In genomic region chr3:154673326-154673725, GRCm38 (mm10) we compare ENCODE assay signal across 22 mouse cellular contexts. TPM values are rescaled to one million over a fixed set of nuclear protein-coding genes. Genes with fewer than 3 reads are reported as not detected.
DNase-seq lines count a peak whose midpoint lies in the region; ATAC-seq and TF ChIP-seq lines count a peak whose summit lies in the region.
"Had no signal": no experiment of that assay in that cellular context is flagged by ENCODE, and none has a peak within 500 bp of the region (broad histone marks: within the 10 kb centered on the region; RNA-seq: fewer than 3 reads in every experiment).

No protein-coding gene starts in this region.

- no peak for TF ChIP-seq EP300 in CH12.LX (IDR thresholded peaks at IDR 0.05; ENCODE audit: low read length)
- TF ChIP-seq EP300 in heart, adult 2 months (IDR thresholded peaks at IDR 0.05; ENCODE audit: insufficient read depth, low read depth, low read length): no peak

- intact Hi-C loops in heart, adult 2 months (cut with DNase I): no loop called here

- H3K4me3 ChIP-seq in forebrain, embryonic 12.5 days (replicated peaks): no peak overlapping the region
- no peak overlapping the region for H3K4me3 ChIP-seq in forebrain, embryonic 10.5 days
- no peak overlapping the region for H3K4me3 ChIP-seq in midbrain, embryonic 12.5 days
- H3K4me3 ChIP-seq in midbrain, embryonic 16.5 days (ENCODE audit: low read depth, low read length): no peak overlapping the region
- no peak overlapping the region for H3K4me3 ChIP-seq in CH12.LX (replicated peaks in 1 of 3; ENCODE audit: low read depth in 2 of 3, low read length in 2 of 3, poor library complexity in 1 of 3)
- H3K4me3 ChIP-seq in forebrain, embryonic 14.5 days (ENCODE audit: low read depth, low read length): no peak overlapping the region
- H3K4me3 ChIP-seq in heart, adult 2 months: no peak overlapping the region
- H3K4me3 ChIP-seq: heart, embryonic 13.5 days; limb, embryonic 13.5 days; liver, embryonic 13.5 days; stomach, embryonic 15.5 days had no signal

- H3K36me3 ChIP-seq in forebrain, embryonic 12.5 days (replicated peaks): no peaks in the 10 kb centered on the region
- H3K36me3 ChIP-seq in forebrain, embryonic 10.5 days (replicated peaks): no peaks in the 10 kb centered on the region
- H3K36me3 ChIP-seq in midbrain, embryonic 12.5 days: no peaks in the 10 kb centered on the region
- no peaks in the 10 kb centered on the region for H3K36me3 ChIP-seq in midbrain, embryonic 16.5 days (ENCODE audit: control insufficient read depth, insufficient read depth, low read length)
- H3K36me3 ChIP-seq in CH12.LX (replicated peaks in 1 of 2; ENCODE audit: control insufficient read depth in 1 of 2, insufficient read depth in 1 of 2, low read length in 1 of 2): no peaks in the 10 kb centered on the region
- no peaks in the 10 kb centered on the region for H3K36me3 ChIP-seq in forebrain, embryonic 14.5 days (ENCODE audit: control insufficient read depth, insufficient read depth, low read length)
- no peaks in the 10 kb centered on the region for H3K36me3 ChIP-seq in heart, adult 2 months (ENCODE audit: control insufficient read depth, insufficient read depth, low read length)
- H3K36me3 ChIP-seq: heart, embryonic 13.5 days; limb, embryonic 13.5 days; liver, embryonic 13.5 days; stomach, embryonic 15.5 days had no signal

- no peak overlapping the region for H3K9ac ChIP-seq in forebrain, embryonic 12.5 days
- H3K9ac ChIP-seq in midbrain, embryonic 12.5 days (replicated peaks): no peak overlapping the region
- no peak overlapping the region for H3K9ac ChIP-seq in midbrain, embryonic 16.5 days (ENCODE audit: low read depth, low read length)
- no peak overlapping the region for H3K9ac ChIP-seq in CH12.LX (ENCODE audit: insufficient read depth, low read depth)
- no peak overlapping the region for H3K9ac ChIP-seq in forebrain, embryonic 14.5 days (ENCODE audit: low read length)
- H3K9ac ChIP-seq in heart, adult 2 months (ENCODE audit: low read depth, low read length): no peak overlapping the region
- H3K9ac ChIP-seq: heart, embryonic 13.5 days; limb, embryonic 13.5 days; liver, embryonic 13.5 days; lung, embryonic 14.5 days; stomach, embryonic 15.5 days had no signal

- no peak overlapping the region for H3K4me2 ChIP-seq in forebrain, embryonic 12.5 days
- no peak overlapping the region for H3K4me2 ChIP-seq in midbrain, embryonic 12.5 days (replicated peaks)
- no peak overlapping the region for H3K4me2 ChIP-seq in midbrain, embryonic 16.5 days (ENCODE audit: low read length)
- H3K4me2 ChIP-seq in CH12.LX (ENCODE audit: insufficient read depth, low read depth, poor library complexity, severe bottlenecking): no peak overlapping the region
- no peak overlapping the region for H3K4me2 ChIP-seq in forebrain, embryonic 14.5 days (ENCODE audit: low read length)
- H3K4me2 ChIP-seq: heart, embryonic 13.5 days; limb, embryonic 13.5 days; liver, embryonic 13.5 days; lung, embryonic 14.5 days; stomach, embryonic 15.5 days had no signal

- WGBS in forebrain, embryonic 12.5 days: 57% methylated on average over 8 of the region's 8 CpGs
- WGBS in forebrain, embryonic 10.5 days: 60% methylated on average over 8 of the region's 8 CpGs
- WGBS in midbrain, embryonic 12.5 days: 54% methylated on average over 8 of the region's 8 CpGs
- WGBS in midbrain, embryonic 16.5 days: 59% methylated on average over 8 of the region's 8 CpGs
- 61% methylated on average over 8 of the region's 8 CpGs for WGBS in forebrain, embryonic 14.5 days
- 62% methylated on average over 8 of the region's 8 CpGs for WGBS in heart, adult 2 months

- DNase-seq in forebrain, embryonic 10.5 days (ENCODE audit: extremely low spot score, low spot score): no peak
- peak; percentile 59 for DNase-seq in CH12.LX (ENCODE audit: extremely low read depth)
- DNase-seq in forebrain, embryonic 14.5 days (ENCODE audit: low spot score): no peak
- no peak for DNase-seq in spleen, postnatal 10 days (ENCODE audit: low spot score in 2 of 2)
- no peak for DNase-seq in heart, adult 2 months
- DNase-seq: adrenal gland, adult 8-10 months; cerebellum, postnatal 14 days; heart, postnatal 36 days; kidney, adult 11 months; liver, embryonic 13.5 days; lung, embryonic 14.5 days; lung, postnatal 36 days; right cerebral cortex, postnatal 25 days; thymus, adult 2 months had no signal

- dilution Hi-C loops in CH12.LX (cut with MboI; ENCODE audit: extremely low pct_ligation_motif_present, extremely low pct_unique_long_range_greater_than_20kb, low sequenced_read_pairs): no loop called here

- ATAC-seq in forebrain, embryonic 12.5 days (ENCODE audit: low FRiP score): peak; percentile 65; the same call in 1 of the 2 replicates
- peak; percentile 53; the same call in 1 of the 2 replicates for ATAC-seq in midbrain, embryonic 12.5 days (ENCODE audit: low FRiP score, low read depth)
- no peak for ATAC-seq in midbrain, embryonic 16.5 days
- peak; percentile 59; the same call in 1 of the 2 replicates for ATAC-seq in forebrain, embryonic 14.5 days
- ATAC-seq: hindbrain, embryonic 16.5 days had no signal

- H3K79me2 ChIP-seq in CH12.LX (replicated peaks; ENCODE audit: control insufficient read depth, extremely low read depth, insufficient read depth, poor library complexity, severe bottlenecking): no peaks in the 10 kb centered on the region
- H3K79me2 ChIP-seq in heart, adult 2 months (replicated peaks; ENCODE audit: control insufficient read depth, insufficient read depth, low read length): no peaks in the 10 kb centered on the region

- H3K27me3 ChIP-seq in forebrain, embryonic 12.5 days: no peaks in the 10 kb centered on the region
- no peaks in the 10 kb centered on the region for H3K27me3 ChIP-seq in forebrain, embryonic 10.5 days (ENCODE audit: poor library complexity, severe bottlenecking)
- H3K27me3 ChIP-seq in midbrain, embryonic 12.5 days: no peaks in the 10 kb centered on the region
- no peaks in the 10 kb centered on the region for H3K27me3 ChIP-seq in midbrain, embryonic 16.5 days (ENCODE audit: control insufficient read depth, insufficient read depth, low read depth, low read length)
- H3K27me3 ChIP-seq in CH12.LX (replicated peaks): peaks cover 2% of the 10 kb centered on the region
- no peaks in the 10 kb centered on the region for H3K27me3 ChIP-seq in forebrain, embryonic 14.5 days (replicated peaks; ENCODE audit: control insufficient read depth, insufficient read depth, low read length)
- H3K27me3 ChIP-seq in heart, adult 2 months (ENCODE audit: control insufficient read depth, insufficient read depth, low read length): no peaks in the 10 kb centered on the region
- H3K27me3 ChIP-seq: limb, embryonic 13.5 days; liver, embryonic 13.5 days; stomach, embryonic 15.5 days had no signal

- H3K9me3 ChIP-seq in forebrain, embryonic 12.5 days: no peaks in the 10 kb centered on the region
- no peaks in the 10 kb centered on the region for H3K9me3 ChIP-seq in forebrain, embryonic 10.5 days
- H3K9me3 ChIP-seq in midbrain, embryonic 12.5 days: no peaks in the 10 kb centered on the region
- no peaks in the 10 kb centered on the region for H3K9me3 ChIP-seq in midbrain, embryonic 16.5 days (replicated peaks; ENCODE audit: control insufficient read depth, low read length, poor library complexity, severe bottlenecking)
- no peaks in the 10 kb centered on the region for H3K9me3 ChIP-seq in CH12.LX (replicated peaks; ENCODE audit: low read length)
- no peaks in the 10 kb centered on the region for H3K9me3 ChIP-seq in forebrain, embryonic 14.5 days (replicated peaks; ENCODE audit: control insufficient read depth, low read length)
- H3K9me3 ChIP-seq: heart, embryonic 13.5 days; limb, embryonic 13.5 days; liver, embryonic 13.5 days; stomach, embryonic 15.5 days had no signal

- no peak for TF ChIP-seq RAD21 in CH12.LX (IDR thresholded peaks at IDR 0.05; ENCODE audit: low read depth, low read length)

- TF ChIP-seq POLR2A in CH12.LX (IDR thresholded peaks at IDR 0.05; ENCODE audit: low read depth, low read length): no peak
- no peak for TF ChIP-seq POLR2A in heart, adult 2 months (IDR thresholded peaks at IDR 0.05; ENCODE audit: insufficient read depth, low read depth, low read length)

- in situ Hi-C loops in CH12.LX (cut with MboI; ENCODE audit: low pct_ligation_motif_present, low pct_unique_long_range_greater_than_20kb, low sequenced_read_pairs): loop anchor here (25.0 kb wide), 2 partner anchors 214 to 564 kb away; no protein-coding TSS in a partner anchor

- H3K4me1 ChIP-seq in forebrain, embryonic 12.5 days: peaks cover 5% of the 10 kb centered on the region
- peaks cover 7% of the 10 kb centered on the region for H3K4me1 ChIP-seq in forebrain, embryonic 10.5 days
- H3K4me1 ChIP-seq in midbrain, embryonic 12.5 days: peaks cover 5% of the 10 kb centered on the region; the same call in 1 of the 2 replicates
- H3K4me1 ChIP-seq in midbrain, embryonic 16.5 days (ENCODE audit: control insufficient read depth, insufficient read depth, low read length): no peaks in the 10 kb centered on the region
- peaks cover 0 to 13% of the 10 kb centered on the region in 2 experiments; a peak in 2 of 4 replicates for H3K4me1 ChIP-seq in CH12.LX (ENCODE audit: control insufficient read depth in 1 of 2, insufficient read depth in 2 of 2)
- H3K4me1 ChIP-seq in forebrain, embryonic 14.5 days (ENCODE audit: control insufficient read depth, insufficient read depth, low read length): no peaks in the 10 kb centered on the region
- H3K4me1 ChIP-seq in heart, adult 2 months (ENCODE audit: control insufficient read depth, insufficient read depth, low read length): no peaks in the 10 kb centered on the region
- H3K4me1 ChIP-seq: limb, embryonic 13.5 days; liver, embryonic 13.5 days; stomach, embryonic 15.5 days had no signal

- no peak for TF ChIP-seq CTCF in CH12.LX (conservative IDR thresholded peaks at IDR 0.05 in 1 of 2, IDR thresholded peaks at IDR 0.05 in 1 of 2; ENCODE audit: low read depth in 2 of 2, low read length in 2 of 2)
- no peak for TF ChIP-seq CTCF in heart, adult 2 months (IDR thresholded peaks at IDR 0.05)

- H3K27ac ChIP-seq in forebrain, embryonic 12.5 days: no peak overlapping the region
- no peak overlapping the region for H3K27ac ChIP-seq in forebrain, embryonic 10.5 days
- H3K27ac ChIP-seq in midbrain, embryonic 12.5 days (replicated peaks): no peak overlapping the region
- H3K27ac ChIP-seq in midbrain, embryonic 16.5 days (ENCODE audit: low read length): no peak overlapping the region
- no peak overlapping the region for H3K27ac ChIP-seq in CH12.LX (ENCODE audit: insufficient read depth, low read depth)
- H3K27ac ChIP-seq in forebrain, embryonic 14.5 days (ENCODE audit: low read depth, low read length): no peak overlapping the region
- no peak overlapping the region for H3K27ac ChIP-seq in heart, adult 2 months
- H3K27ac ChIP-seq: heart, embryonic 13.5 days; limb, embryonic 13.5 days; liver, embryonic 13.5 days; stomach, embryonic 15.5 days had no signal

RNA-seq across cellular contexts. Expression of gene Erich3, which starts 9.7 kb away (rescaled TPM):
- 0.58 and 0.68 TPM in 2 replicates for polyA plus RNA-seq in forebrain, embryonic 12.5 days (2016; fragmentation: Nextera tagmentation; extraction: Ambion mirVana)
- 0.14 and 0.15 TPM in 2 replicates for polyA plus RNA-seq in forebrain, embryonic 10.5 days (2016; fragmentation: Nextera tagmentation; extraction: Ambion mirVana)
- polyA plus RNA-seq in midbrain, embryonic 12.5 days (2016; fragmentation: Nextera tagmentation; extraction: Ambion mirVana): 0.77 and 1.7 TPM in 2 replicates
- polyA plus RNA-seq in midbrain, embryonic 16.5 days (2015; fragmentation: Nextera tagmentation; extraction: Ambion mirVana): 2.8 and 3.3 TPM in 2 replicates
- 0.38 and 0.42 TPM in 2 replicates for total RNA-seq in CH12.LX (2012; rRNA removed)
- 2.1 and 2.3 TPM in 2 replicates for total RNA-seq in CH12.LX (2014; rRNA removed)
- 1.9 and 2.0 TPM in 2 replicates for polyA plus RNA-seq in CH12.LX (2012; ENCODE audit: insufficient read length, low read depth)
- polyA plus RNA-seq in forebrain, embryonic 14.5 days (2014; fragmentation: Nextera tagmentation; extraction: Ambion mirVana): 0.98 and 1.1 TPM in 2 replicates
- total RNA-seq in heart, adult 2 months (2021): under 1 TPM; 0.11 to 0.21 TPM
- 0.20 and 0.35 TPM in 2 replicates for polyA plus RNA-seq in heart, adult 2 months (2012; rRNA removed)
- total RNA-seq: granulocyte monocyte progenitor cell, adult 5-6 weeks had no signal
- polyA plus RNA-seq: liver, embryonic 13.5 days; lung, embryonic 14.5 days had no signal
